In genomic region chr15:94539296-94539695, GRCm38 (mm10) we compare ENCODE assay signal across 20 mouse cellular contexts. TPM values are rescaled to one million over a fixed set of nuclear protein-coding genes. Genes with fewer than 3 reads are reported as not detected.
A peak's percentile ranks its signal among the peaks of the same experiment; 100 is the strongest.
DNase-seq lines count a peak whose midpoint lies in the region; TF ChIP-seq lines count a peak whose summit lies in the region.
"Had no signal": no experiment of that assay in that cellular context is flagged by ENCODE, and none has a peak within 500 bp of the region (broad histone marks: within the 10 kb centered on the region; RNA-seq: fewer than 3 reads in every experiment).

No protein-coding gene starts in this region.

- H3K27me3 ChIP-seq in CH12.LX (replicated peaks) = no peaks in the 10 kb centered on the region
- H3K27me3 ChIP-seq: Patski had no signal

- TF ChIP-seq CTCF in CH12.LX (conservative IDR thresholded peaks at IDR 0.05 in 1 of 2, IDR thresholded peaks at IDR 0.05 in 1 of 2; ENCODE audit: low read depth in 2 of 2, low read length in 2 of 2) = no peak
- TF ChIP-seq CTCF in layer of hippocampus, adult 2 months (conservative IDR thresholded peaks at IDR 0.05) = no peak

- H3K27ac ChIP-seq in CH12.LX (ENCODE audit: insufficient read depth, low read depth) = 0 out of 2 replicates have a peak overlapping the region, but pooled peaks have one; percentile 5
- H3K27ac ChIP-seq in layer of hippocampus, adult 2 months = no peak overlapping the region

- in situ Hi-C loops in CH12.LX (cut with MboI; ENCODE audit: low pct_ligation_motif_present, low pct_unique_long_range_greater_than_20kb, low sequenced_read_pairs) = loop anchor here (10.0 to 25.0 kb wide), 3 partner anchors 177 to 1002 kb away; no protein-coding TSS in a partner anchor

- H3K4me3 ChIP-seq in CH12.LX (replicated peaks in 1 of 3; ENCODE audit: low read depth in 2 of 3, low read length in 2 of 3, poor library complexity in 1 of 3) = peak overlapping the region in 2 of 3 experiments; percentile 34 to 52
- no peak overlapping the region for H3K4me3 ChIP-seq in layer of hippocampus, adult 2 months

- no peak for TF ChIP-seq EP300 in CH12.LX (IDR thresholded peaks at IDR 0.05; ENCODE audit: low read length)

- TF ChIP-seq POLR2A in CH12.LX (IDR thresholded peaks at IDR 0.05; ENCODE audit: low read depth, low read length) = no peak

- peak; percentile 67 for DNase-seq in heart, adult 11 months
- no peak for DNase-seq in heart, postnatal 14 days
- DNase-seq in A20 (ENCODE audit: low read depth, low spot score) = peak; percentile 53
- DNase-seq in CH12.LX (ENCODE audit: extremely low read depth) = no peak
- no peak for DNase-seq in adrenal gland, adult 8-10 months
- DNase-seq in layer of hippocampus, adult 2 months (ENCODE audit: low spot score in 2 of 2) = no peak
- DNase-seq: adrenal gland, adult 2 months; adrenal gland, postnatal 10 days; adrenal gland, postnatal 14 days; adrenal gland, postnatal 25 days; adrenal gland, postnatal 36 days; B cell, adult 2 months; cerebellum, adult 11 months; cerebellum, adult 11-12 months; cerebellum, adult 18-20 months; cerebellum, adult 2 months; cerebellum, adult 8-10 months; cerebellum, adult 9-10 months had no signal

- no peaks in the 10 kb centered on the region for H3K9me3 ChIP-seq in CH12.LX (replicated peaks; ENCODE audit: low read length)
- H3K9me3 ChIP-seq: G1E had no signal

- H3K4me1 ChIP-seq in CH12.LX (ENCODE audit: control insufficient read depth in 1 of 2, insufficient read depth in 2 of 2) = peaks cover 5 to 40% of the 10 kb centered on the region in 2 experiments

- H3K36me3 ChIP-seq in CH12.LX (replicated peaks in 1 of 2; ENCODE audit: control insufficient read depth in 1 of 2, insufficient read depth in 1 of 2, low read length in 1 of 2) = peaks cover 0 to 32% of the 10 kb centered on the region in 2 experiments

- dilution Hi-C loops in CH12.LX (cut with MboI; ENCODE audit: extremely low pct_ligation_motif_present, extremely low pct_unique_long_range_greater_than_20kb, low sequenced_read_pairs) = no loop called here

- intact Hi-C loops in heart, postnatal 14 days (cut with DNase I) = no loop called here

- peak overlapping the region; percentile 80 for H3K4me2 ChIP-seq in CH12.LX (ENCODE audit: insufficient read depth, low read depth, poor library complexity, severe bottlenecking)

- H3K9ac ChIP-seq in CH12.LX (ENCODE audit: insufficient read depth, low read depth) = peak overlapping the region; percentile 68; the same call in 1 of the 2 replicates

- H3K79me2 ChIP-seq in CH12.LX (replicated peaks; ENCODE audit: control insufficient read depth, extremely low read depth, insufficient read depth, poor library complexity, severe bottlenecking) = no peaks in the 10 kb centered on the region

- TF ChIP-seq RAD21 in CH12.LX (IDR thresholded peaks at IDR 0.05; ENCODE audit: low read depth, low read length) = no peak

TF ChIP-seq in CH12.LX, 34 proteins besides CTCF, POLR2A, EP300 and RAD21:
- TF ChIP-seq USF1 (IDR thresholded peaks at IDR 0.05; ENCODE audit: low read depth, low read length) (no peak), E2F4 (IDR thresholded peaks at IDR 0.05; ENCODE audit: insufficient replicate concordance, low read depth, low read length) (no peak), ZNF384 (IDR thresholded peaks at IDR 0.05; ENCODE audit: low read depth, low read length) (no peak), NELFE (IDR thresholded peaks at IDR 0.05; ENCODE audit: low read depth, low read length) (no peak), IRF4 (IDR thresholded peaks at IDR 0.05; ENCODE audit: low read depth, low read length) (0 out of 2 replicates have a peak, but pooled peaks have one; percentile 23), GABPA (IDR thresholded peaks at IDR 0.05; ENCODE audit: insufficient replicate concordance, low read depth, low read length) (no peak), JUN (IDR thresholded peaks at IDR 0.05; ENCODE audit: insufficient read depth, low read depth, low read length) (no peak), MXI1 (IDR thresholded peaks at IDR 0.05; ENCODE audit: low read depth, low read length) (no peak), CHD2 (IDR thresholded peaks at IDR 0.05; ENCODE audit: low read length) (no peak)
TF ChIP-seq in CH12.LX: peak in this region for 1.

RNA-seq across cellular contexts. Expression of gene Pus7l, which starts 4.1 kb away (rescaled TPM):
- 1 to 10 TPM; 2.5 to 3.3 TPM for total RNA-seq in heart, postnatal 14 days (2021)
- total RNA-seq in CH12.LX (2012; rRNA removed) (14.8 and 17.5 TPM in 2 replicates), CH12.LX (2014; rRNA removed) (16.9 and 19.5 TPM in 2 replicates)
- 15.0 and 15.2 TPM in 2 replicates for polyA plus RNA-seq in CH12.LX (2012; ENCODE audit: insufficient read length, low read depth)
- total RNA-seq in adrenal gland, adult 8-10 months (2022) = 1 to 10 TPM; 3.5 to 5.4 (median 4.2) TPM
- total RNA-seq in layer of hippocampus, adult 2 months (2021) = 1 to 10 TPM; 3.7 to 4.3 TPM

RNA-seq across cellular contexts. Expression of gene Irak4, which starts 4.1 kb away (rescaled TPM):
- total RNA-seq in heart, postnatal 14 days (2021) = 1 to 10 TPM; 6.2 to 7.6 TPM
- total RNA-seq in CH12.LX (2012; rRNA removed) (11.9 and 15.3 TPM in 2 replicates), CH12.LX (2014; rRNA removed) (7.6 and 7.7 TPM in 2 replicates)
- polyA plus RNA-seq in CH12.LX (2012; ENCODE audit: insufficient read length, low read depth) = 11.6 and 14.4 TPM in 2 replicates
- total RNA-seq in adrenal gland, adult 8-10 months (2022) = 10 to 100 TPM; 11.9 to 16.8 (median 14.1) TPM
- total RNA-seq in layer of hippocampus, adult 2 months (2021) = 1 to 10 TPM; 1.8 to 3.4 TPM

RNA-seq across cellular contexts. Expression of gene Twf1, which starts 50.4 kb away (rescaled TPM):
- 10 to 100 TPM; 24.3 to 24.6 TPM for total RNA-seq in heart, postnatal 14 days (2021)
- total RNA-seq in CH12.LX (2012; rRNA removed) (10.4 and 13.0 TPM in 2 replicates), CH12.LX (2014; rRNA removed) (33.4 and 37.0 TPM in 2 replicates)
- 24.7 and 30.1 TPM in 2 replicates for polyA plus RNA-seq in CH12.LX (2012; ENCODE audit: insufficient read length, low read depth)
- 100 to 1,000 TPM in 2 of 4 experiments, 10 to 100 TPM in 2; 83.9 to 116 (median 98.3) TPM for total RNA-seq in adrenal gland, adult 8-10 months (2022)
- 10 to 100 TPM; 52.0 to 69.4 TPM for total RNA-seq in layer of hippocampus, adult 2 months (2021)

Comparison
In these comparisons a context has a peak if more than half of its experiments do, and no peak if none do; other contexts are left out.
1. DNase-seq: peak in heart, adult 11 months (single experiment) and A20 (single experiment); none in heart, postnatal 14 days (0 of 2), CH12.LX (single experiment), adrenal gland, adult 8-10 months (single experiment) and layer of hippocampus, adult 2 months (0 of 2).